Mouse (Mus musculus): ENCODE results near the gene Pgam5. TPM values are rescaled to one million over a fixed set of nuclear protein-coding genes. Genes with fewer than 3 reads are reported as not detected.

The Pgam5 gene
- 7.1 and 11.3 TPM in 2 replicates for polyA plus RNA-seq (2012; rRNA removed; ENCODE audit: low replicate concordance)

DNA sequence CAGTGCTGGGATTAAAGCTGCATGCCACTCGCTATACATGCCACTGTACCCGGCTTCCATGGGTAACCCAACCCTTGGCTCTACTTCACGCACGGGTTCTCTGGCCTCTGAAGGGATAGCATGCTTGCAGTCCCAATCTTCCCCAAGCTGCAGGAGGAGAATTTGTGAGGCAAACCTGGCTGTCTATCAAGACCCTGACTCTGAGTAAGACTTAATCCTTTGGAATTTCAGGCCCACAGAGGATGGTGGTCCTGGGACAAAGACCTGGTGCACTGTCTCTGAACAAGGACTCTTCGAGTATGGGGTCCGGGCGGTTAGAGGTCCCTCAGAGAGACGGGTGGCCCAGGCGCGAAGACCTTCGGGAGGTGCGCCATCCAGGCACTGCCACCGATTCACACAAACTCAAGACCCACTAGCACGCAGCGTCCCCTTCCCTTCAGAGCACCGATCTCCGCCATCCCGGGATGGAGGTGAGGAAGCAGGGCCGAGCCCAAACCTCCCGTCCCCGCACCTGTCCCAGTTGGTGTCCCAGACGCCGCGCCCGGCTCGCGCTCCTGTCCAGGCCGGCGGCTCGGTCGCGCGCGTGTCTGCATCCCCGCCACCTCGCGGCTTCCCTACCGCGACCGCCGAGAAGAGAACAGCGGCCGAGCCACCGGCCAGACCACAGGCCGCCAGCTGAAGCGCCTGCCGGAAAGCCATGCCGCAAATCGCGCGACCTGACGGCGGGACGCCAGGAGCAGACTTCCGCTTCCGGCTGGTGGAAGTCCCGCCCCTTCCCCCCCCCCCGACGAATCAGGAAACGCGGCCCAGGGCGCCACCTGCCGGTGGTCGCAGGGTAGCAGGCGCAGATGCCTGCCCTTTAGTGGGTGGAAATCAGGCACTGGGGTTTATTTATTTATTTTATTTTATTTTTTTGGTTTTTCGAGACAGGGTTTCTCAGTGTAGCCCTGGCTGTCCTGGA is at the start of gene Pgam5:
TSS of gene Pgam5 (minus strand) at position 773 of the 961 bp plus-strand sequence.

DNA sequence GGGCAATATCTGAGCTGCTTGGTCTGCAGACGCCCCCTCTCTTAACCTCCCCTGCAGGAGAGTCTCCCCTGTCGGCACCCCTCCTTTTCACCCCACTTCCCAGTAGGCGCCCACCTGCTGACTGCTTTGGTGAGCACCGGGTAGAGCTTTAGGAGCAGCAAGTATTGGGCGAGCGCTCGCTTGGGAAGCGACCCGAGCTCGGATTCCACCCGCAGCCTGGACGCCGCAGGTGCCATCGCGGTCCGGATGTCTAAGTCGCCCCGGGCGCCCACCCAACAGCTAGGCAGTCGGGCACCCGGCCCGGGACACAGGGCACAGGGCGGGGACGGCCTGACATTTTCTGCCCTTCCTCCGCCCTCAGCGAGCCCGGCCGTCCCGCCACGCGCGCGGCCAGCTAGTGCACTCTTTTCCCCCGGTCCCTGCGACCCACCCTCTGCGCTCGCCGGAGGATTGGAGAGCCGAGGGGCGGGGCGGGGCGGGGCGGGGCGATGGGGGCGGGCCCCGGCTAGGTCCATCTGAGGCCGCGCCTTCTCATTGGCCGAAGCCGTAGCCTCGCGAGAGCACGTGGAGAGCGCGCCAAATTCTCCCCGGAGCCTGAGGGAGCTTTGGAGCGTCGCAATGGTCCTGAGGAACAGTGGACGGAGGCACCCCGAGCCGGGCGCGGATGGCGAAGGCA is 16.2 kb upstream of the Pgam5 start, which contains the start of the genes Pxmp2 and Pole:
TSS of gene Pxmp2 (minus strand) at position 417 of the 676 bp plus-strand sequence.
TSS of gene Pole (plus strand) at position 537 of the 676 bp plus-strand sequence.

DNA sequence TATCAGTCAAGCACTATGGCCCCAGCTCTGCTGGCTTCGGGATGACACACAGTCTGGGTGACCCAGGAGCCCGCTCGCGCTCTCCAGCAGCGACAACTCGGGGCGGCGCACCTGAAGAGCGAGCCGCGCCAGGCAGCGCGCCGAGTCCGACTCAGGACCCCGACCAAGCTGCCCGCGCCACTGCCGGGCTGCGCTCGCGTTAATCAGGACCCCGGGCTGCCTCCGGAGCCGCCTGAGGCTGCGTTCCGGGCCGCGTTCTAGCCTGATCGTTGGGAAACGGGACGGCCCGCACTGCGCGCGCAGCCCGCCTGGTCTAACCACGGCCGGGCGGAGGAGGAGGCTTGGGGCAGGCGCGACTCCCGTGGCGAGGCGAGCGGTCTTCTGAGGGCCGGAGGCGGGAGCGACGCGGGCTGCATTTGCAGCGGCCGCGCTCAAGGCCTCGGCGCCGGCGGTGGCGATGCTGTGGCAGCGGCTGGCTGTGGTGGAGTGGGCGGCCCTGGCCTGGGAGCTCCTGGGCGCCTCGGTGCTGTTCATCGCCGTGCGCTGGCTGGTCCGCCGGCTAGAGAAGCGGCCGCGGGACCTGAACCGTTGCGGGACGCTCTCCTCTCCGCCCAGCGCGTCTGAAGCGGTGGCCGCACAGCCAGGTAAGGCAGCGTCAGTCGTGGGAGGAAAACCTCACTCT is 38.8 kb downstream of the Pgam5 start, which contains the start of gene Ankle2:
TSS of gene Ankle2 (plus strand) at position 225 of the 682 bp plus-strand sequence.

Other genes with a start within 250 kb of the Pgam5 start
- gene Gm17655, start 197.4 kb downstream of the Pgam5 start, polyA plus RNA-seq (2012; rRNA removed; ENCODE audit: low replicate concordance): not detected in 2 replicates
- not detected in 2 replicates for gene Gm35315, start 175.5 kb downstream of the Pgam5 start, polyA plus RNA-seq (2012; rRNA removed; ENCODE audit: low replicate concordance)
- gene Plcxd1, start 169.9 kb downstream of the Pgam5 start, polyA plus RNA-seq (2012; rRNA removed; ENCODE audit: low replicate concordance): 0.27 and 0.34 TPM in 2 replicates
- 67.5 and 106 TPM in 2 replicates for gene Gtpbp6, start 161.7 kb downstream of the Pgam5 start, polyA plus RNA-seq (2012; rRNA removed; ENCODE audit: low replicate concordance)
- 0.13 TPM in 1 of 2 replicates, not detected in the other for gene Zfp605, start 159.8 kb downstream of the Pgam5 start, polyA plus RNA-seq (2012; rRNA removed; ENCODE audit: low replicate concordance)
- 40.4 and 58.4 TPM in 2 replicates for gene Chfr, start 134.1 kb downstream of the Pgam5 start, polyA plus RNA-seq (2012; rRNA removed; ENCODE audit: low replicate concordance)
- gene Golga3, start 93.2 kb downstream of the Pgam5 start, polyA plus RNA-seq (2012; rRNA removed; ENCODE audit: low replicate concordance): 1.9 and 4.2 TPM in 2 replicates
- 3.4 and 3.5 TPM in 2 replicates for gene Ankle2, start 38.9 kb downstream of the Pgam5 start, polyA plus RNA-seq (2012; rRNA removed; ENCODE audit: low replicate concordance)
- 8.1 and 8.5 TPM in 2 replicates for gene Pxmp2, start 16.3 kb upstream of the Pgam5 start, polyA plus RNA-seq (2012; rRNA removed; ENCODE audit: low replicate concordance)
- gene Pole, start 16.4 kb upstream of the Pgam5 start, polyA plus RNA-seq (2012; rRNA removed; ENCODE audit: low replicate concordance): 2.5 and 4.8 TPM in 2 replicates
- 1.9 and 4.0 TPM in 2 replicates for gene P2rx2, start 73.3 kb upstream of the Pgam5 start, polyA plus RNA-seq (2012; rRNA removed; ENCODE audit: low replicate concordance)
- gene Lrcol1, start 74.8 kb upstream of the Pgam5 start, polyA plus RNA-seq (2012; rRNA removed; ENCODE audit: low replicate concordance): not detected in 2 replicates
- gene Fbrsl1, start 178.6 kb upstream of the Pgam5 start, polyA plus RNA-seq (2012; rRNA removed; ENCODE audit: low replicate concordance): 120 and 170 TPM in 2 replicates

Measured in duodenum, adult 2 months (tissue).